Mouse (Mus musculus): Measurements from ENCODE around the gene Prss35.

GRCm38 (mm10) chr9:86710091-86710634 is 33.3 kb upstream of the Prss35 start:
- TF ChIP-seq POLR2A (IDR thresholded peaks at IDR 0.05; ENCODE audit: extremely low read depth, insufficient read depth, low read length): no peak
- TF ChIP-seq CTCF (IDR thresholded peaks at IDR 0.05; ENCODE audit: extremely low read depth, insufficient read depth, low read length): no peak
